Mouse (Mus musculus) gastrocnemius, adult 18-20 months (tissue): Measurements from ENCODE around the gene Pex5. TPM values are rescaled to one million over a fixed set of nuclear protein-coding genes. Genes with fewer than 3 reads are reported as not detected.

Source experiments
- DNase-seq: peaks from one replicate; pipeline ENCODE4 v3.0.0; 2021; ENCODE audit warnings: low spot score
- total RNA-seq, 2 experiments: library from RNA; stranded (reverse); gene quantifications; 2 replicates each; pipeline ENCODE4 v1.2.3; 2021

Gene Pex5
- total RNA-seq, 2 experiments from 2014 or later: 20.2 to 20.6 TPM

GRCm38 (mm10) chr6:124373584-124374206, 41.2 kb downstream of the Pex5 start:
- DNase-seq: no peak

GRCm38 (mm10) chr6:124364328-124364727, 50.5 kb downstream of the Pex5 start:
- no peak for DNase-seq

GRCm38 (mm10) chr6:124360549-124360948, 54.3 kb downstream of the Pex5 start:
- no peak for DNase-seq

- DNase-seq: no peak
Observed at GRCm38 (mm10) chr6:124358953-124359352, 55.9 kb downstream of the Pex5 start.

GRCm38 (mm10) chr6:124353246-124353645, 61.6 kb downstream of the Pex5 start:
- no peak for DNase-seq

Other genes starting within 250 kb of the Pex5 start
- gene Vmn2r27, start 183.2 kb downstream of the Pex5 start, total RNA-seq: not detected
- gene Cd163, start 110.4 kb downstream of the Pex5 start, total RNA-seq: 1 to 10 TPM; 6.6 to 6.9 TPM
- gene Clstn3, start 49.7 kb upstream of the Pex5 start, total RNA-seq: 1 to 10 TPM in 1 of 2 experiments, under 1 TPM in 1; 0.34 to 1.1 TPM
- gene C1rl, start 78.0 kb upstream of the Pex5 start, total RNA-seq: under 1 TPM; 0.50 to 0.57 TPM
- gene C1ra, start 97.3 kb upstream of the Pex5 start, total RNA-seq: 10 to 100 TPM in 1 of 2 experiments, 1 to 10 TPM in 1; 8.4 to 10.8 TPM
- gene C1s1, start 127.3 kb upstream of the Pex5 start, total RNA-seq: 10 to 100 TPM; 16.3 to 26.1 TPM
- 1 to 10 TPM in 1 of 2 experiments, under 1 TPM in 1; 0.84 to 1.4 TPM for gene C1rb, start 155.2 kb upstream of the Pex5 start, total RNA-seq
- gene C1s2, start 221.0 kb upstream of the Pex5 start, total RNA-seq: under 1 TPM; 0.48 to 0.76 TPM
- gene Lpcat3, start 248.0 kb upstream of the Pex5 start, total RNA-seq: 10 to 100 TPM; 14.4 to 17.8 TPM